Mouse (Mus musculus): ENCODE measurements around the gene Snd1. TPM values are rescaled to one million over a fixed set of nuclear protein-coding genes. Genes with fewer than 3 reads are reported as not detected.
A peak's percentile ranks its signal among the peaks of the same experiment; 100 is the strongest.

The Snd1 gene
- total RNA-seq, 2 experiments from 2014 or later, result 19.8 to 24.8 TPM

- ATAC-seq (replicated peaks; ENCODE audit: low FRiP score, poor library complexity, severe bottlenecking), result no peak
These were observed 101.7 kb downstream of the Snd1 start for GRCm38 (mm10) chr6:28576356-28577264.

DNA sequence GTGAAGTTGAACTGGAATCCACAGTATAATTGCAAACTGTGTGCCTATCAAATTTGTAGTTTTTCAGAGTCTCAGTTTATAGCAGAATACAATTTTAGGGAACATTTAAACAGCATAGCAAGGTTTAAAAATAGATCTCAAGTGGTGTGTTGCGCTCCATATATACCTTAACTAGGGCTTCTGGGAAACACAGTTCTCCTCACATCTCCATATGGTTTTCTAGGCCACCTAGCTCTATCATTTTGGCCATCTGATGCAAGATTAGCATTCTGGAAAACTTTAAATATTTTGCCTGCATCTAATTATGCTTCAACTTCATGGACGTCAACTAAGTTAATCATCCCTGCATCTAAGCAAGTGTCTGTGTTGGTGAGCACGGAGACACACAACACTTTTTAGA lies 107.9 kb downstream of the Snd1 start:
- ATAC-seq (replicated peaks; ENCODE audit: low FRiP score, poor library complexity, severe bottlenecking), result no peak

DNA sequence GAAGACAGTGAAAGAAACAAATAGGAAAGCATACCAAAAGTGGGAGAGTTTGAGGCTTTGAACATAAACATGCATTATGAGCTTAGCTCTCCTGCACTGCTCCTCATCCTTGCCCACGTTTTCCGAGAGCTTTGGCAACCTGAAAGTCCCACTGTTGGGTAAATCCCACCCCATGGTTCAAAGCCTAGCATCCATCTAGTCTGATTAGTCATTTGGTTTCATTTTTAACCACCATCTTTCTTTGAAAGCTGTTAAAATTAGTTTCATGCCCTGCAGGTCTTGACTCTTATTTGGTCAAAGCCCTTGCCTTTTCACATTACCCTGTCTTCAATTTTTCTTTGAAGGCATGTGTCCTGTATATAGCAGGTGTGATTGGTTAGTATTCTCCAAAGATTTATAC lies 108.5 kb downstream of the Snd1 start:
- no peak for ATAC-seq (replicated peaks; ENCODE audit: low FRiP score, poor library complexity, severe bottlenecking)

DNA sequence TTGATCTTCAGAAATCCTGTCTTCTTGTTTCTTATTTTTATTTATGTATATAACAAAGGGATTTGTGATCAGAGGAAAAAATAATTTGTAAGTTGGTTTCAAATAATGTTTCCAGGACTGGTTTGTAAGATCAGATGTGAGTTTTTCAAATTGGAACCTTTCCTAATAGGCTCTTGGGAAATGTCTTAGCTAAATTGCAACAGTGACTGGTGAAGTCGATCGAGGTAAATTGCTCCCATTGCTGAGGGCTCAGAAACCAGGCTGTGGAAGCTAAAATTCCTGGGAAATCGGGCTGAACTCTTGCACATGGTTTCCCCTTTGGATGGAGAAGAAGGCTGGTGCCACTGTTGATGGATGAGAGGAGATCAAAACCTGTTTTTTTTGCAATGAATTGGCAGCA lies 111.9 kb downstream of the Snd1 start:
- no peak for ATAC-seq (replicated peaks; ENCODE audit: low FRiP score, poor library complexity, severe bottlenecking)

DNA sequence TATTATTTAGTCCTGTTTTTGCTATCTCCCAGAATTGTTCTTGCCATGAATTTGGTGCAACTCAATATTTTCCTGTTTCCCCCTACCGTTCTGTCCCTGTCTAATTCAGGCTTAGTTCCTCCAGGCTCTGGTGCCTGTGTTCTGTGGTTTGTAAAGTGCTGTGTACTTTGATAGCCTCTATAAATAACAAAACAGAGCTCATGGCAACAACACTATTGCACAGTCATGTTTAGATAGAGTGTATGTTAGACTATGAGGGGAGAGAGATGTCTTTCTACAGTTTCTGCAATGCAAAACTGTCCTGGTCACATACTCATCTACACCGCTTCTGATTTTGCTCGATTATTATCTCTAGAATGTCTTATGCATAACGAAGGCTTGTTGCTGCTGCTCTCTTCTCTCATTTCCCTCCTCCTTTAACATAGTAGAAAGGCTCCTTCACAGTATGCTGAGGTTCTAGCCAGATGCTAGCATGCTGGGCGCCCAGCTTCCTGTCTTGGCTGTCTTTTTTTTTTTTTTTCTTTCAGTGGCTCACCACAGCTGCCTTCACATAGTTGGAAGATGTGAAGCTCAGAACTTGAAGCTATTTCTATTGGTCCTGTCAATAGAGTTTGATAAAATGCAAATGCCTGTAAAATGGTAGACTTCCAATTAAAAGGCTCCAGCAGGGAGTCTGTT lies 113.7 kb downstream of the Snd1 start:
- no peak for ATAC-seq (replicated peaks; ENCODE audit: low FRiP score, poor library complexity, severe bottlenecking)

- no peak for ATAC-seq (replicated peaks; ENCODE audit: low FRiP score, poor library complexity, severe bottlenecking)
These were observed 117.5 kb downstream of the Snd1 start for GRCm38 (mm10) chr6:28592323-28592893.

GRCm38 (mm10) chr6:28593708-28594107 lies 118.8 kb downstream of the Snd1 start:
- ATAC-seq (replicated peaks; ENCODE audit: low FRiP score, poor library complexity, severe bottlenecking), result no peak

GRCm38 (mm10) chr6:28594759-28595158 lies 119.8 kb downstream of the Snd1 start:
- ATAC-seq (replicated peaks; ENCODE audit: low FRiP score, poor library complexity, severe bottlenecking), result no peak

DNA sequence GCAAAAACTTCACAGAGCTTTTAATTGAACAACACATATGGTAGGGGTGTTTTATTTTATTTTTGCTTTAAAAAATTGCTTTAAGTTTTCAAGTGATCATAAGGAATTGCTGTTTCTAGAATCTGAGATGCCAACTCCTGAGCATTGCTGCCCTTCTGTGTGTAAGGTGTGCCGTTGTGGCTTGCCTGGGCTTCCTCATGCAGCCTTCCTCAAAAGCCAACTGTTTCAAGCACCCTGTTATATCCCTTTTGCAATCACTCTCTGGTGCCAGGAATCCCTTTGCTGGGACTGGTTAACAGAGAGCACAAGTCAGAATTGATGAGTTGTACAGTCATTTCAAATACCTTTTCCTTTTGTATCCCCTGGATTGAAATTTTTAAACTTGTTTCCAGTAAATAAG lies 120.3 kb downstream of the Snd1 start:
- ATAC-seq (replicated peaks; ENCODE audit: low FRiP score, poor library complexity, severe bottlenecking), result no peak

DNA sequence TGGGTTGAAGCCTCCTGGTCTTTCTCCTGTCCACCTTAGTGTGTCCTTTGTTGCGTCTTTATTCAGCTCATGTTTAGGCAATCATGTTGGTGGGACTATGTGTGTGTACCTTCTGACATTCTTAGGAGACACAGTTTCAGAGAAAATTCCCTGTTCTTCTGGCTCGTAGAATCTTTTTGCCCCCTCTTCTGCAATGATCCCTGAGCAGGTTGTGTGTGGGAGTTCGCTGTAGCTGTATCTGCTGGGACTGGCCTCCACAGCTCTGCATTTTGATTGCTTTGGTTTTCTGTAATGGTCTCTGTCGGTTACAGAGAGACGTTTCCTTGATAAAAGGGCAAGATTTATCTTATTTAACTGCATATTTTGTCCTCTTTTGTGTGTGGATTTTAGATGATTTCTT lies 122.3 kb downstream of the Snd1 start:
- no peak for ATAC-seq (replicated peaks; ENCODE audit: low FRiP score, poor library complexity, severe bottlenecking)

GRCm38 (mm10) chr6:28599120-28599519 lies 124.2 kb downstream of the Snd1 start:
- no peak for ATAC-seq (replicated peaks; ENCODE audit: low FRiP score, poor library complexity, severe bottlenecking)

GRCm38 (mm10) chr6:28600404-28600803 lies 125.5 kb downstream of the Snd1 start:
- ATAC-seq (replicated peaks; ENCODE audit: low FRiP score, poor library complexity, severe bottlenecking), result no peak

DNA sequence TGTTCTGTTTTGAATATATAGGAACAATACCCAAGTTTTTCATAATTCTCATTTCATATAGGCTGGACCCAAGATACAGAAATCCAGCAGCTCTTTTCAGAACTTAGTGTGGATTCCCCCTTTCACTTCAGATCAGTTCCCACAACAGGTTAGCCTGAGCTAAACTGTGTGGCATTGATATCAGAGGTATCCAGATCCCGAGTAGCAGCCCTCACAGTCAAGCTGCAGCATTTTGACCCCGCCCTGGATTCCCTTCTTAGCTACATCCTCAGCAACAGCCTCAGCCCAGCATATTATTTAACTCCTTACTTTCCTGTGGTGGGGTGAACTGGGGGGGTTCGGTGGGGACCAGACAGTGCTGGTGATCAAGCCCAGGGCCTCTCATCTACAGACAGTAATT lies 128.5 kb downstream of the Snd1 start:
- peak; percentile 53; the same call in 1 of the 2 replicates for ATAC-seq (replicated peaks; ENCODE audit: low FRiP score, poor library complexity, severe bottlenecking)

DNA sequence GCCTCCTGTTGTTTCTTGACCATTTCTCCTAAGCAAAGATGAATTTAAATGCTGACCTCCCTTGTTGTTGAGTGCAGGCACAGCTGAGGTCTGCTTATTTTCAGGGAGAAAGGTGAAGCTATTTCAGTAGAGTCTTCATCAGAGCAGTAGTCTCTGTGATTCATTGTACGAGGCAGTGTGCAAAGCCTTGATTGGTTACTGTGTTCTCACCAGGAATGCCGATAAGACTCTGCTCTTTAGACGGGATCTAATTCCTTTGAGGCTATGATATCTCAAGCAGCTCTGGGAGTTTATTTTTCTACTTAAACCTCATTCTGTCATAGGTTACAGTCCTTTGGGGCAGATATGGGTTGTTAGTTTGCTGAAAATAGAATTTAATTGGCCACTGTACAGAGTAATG lies 128.9 kb downstream of the Snd1 start:
- no peak for ATAC-seq (replicated peaks; ENCODE audit: low FRiP score, poor library complexity, severe bottlenecking)

DNA sequence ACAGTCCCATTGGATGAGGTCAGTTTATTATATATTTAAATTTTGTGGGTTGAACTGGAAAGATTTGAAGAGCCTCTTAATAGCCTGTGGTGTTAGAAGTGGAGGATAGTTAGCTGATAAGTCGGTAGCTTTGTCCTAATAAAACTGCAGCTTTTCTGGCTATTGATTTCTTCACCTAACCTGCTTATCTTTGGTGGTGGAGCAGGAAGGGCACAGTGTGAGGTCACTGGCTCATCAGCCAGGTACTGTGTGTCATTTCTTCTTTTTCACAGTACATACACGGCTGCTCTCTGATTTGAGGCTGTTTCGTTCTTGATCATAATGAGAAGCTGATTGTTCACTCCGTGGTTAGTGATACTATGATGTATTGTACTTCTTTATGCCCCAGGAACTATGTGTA lies 134.4 kb downstream of the Snd1 start:
- ATAC-seq (replicated peaks; ENCODE audit: low FRiP score, poor library complexity, severe bottlenecking), result no peak

GRCm38 (mm10) chr6:28610127-28610526 lies 135.2 kb downstream of the Snd1 start:
- no peak for ATAC-seq (replicated peaks; ENCODE audit: low FRiP score, poor library complexity, severe bottlenecking)

GRCm38 (mm10) chr6:28613441-28613840 lies 138.5 kb downstream of the Snd1 start:
- no peak for ATAC-seq (replicated peaks; ENCODE audit: low FRiP score, poor library complexity, severe bottlenecking)

DNA sequence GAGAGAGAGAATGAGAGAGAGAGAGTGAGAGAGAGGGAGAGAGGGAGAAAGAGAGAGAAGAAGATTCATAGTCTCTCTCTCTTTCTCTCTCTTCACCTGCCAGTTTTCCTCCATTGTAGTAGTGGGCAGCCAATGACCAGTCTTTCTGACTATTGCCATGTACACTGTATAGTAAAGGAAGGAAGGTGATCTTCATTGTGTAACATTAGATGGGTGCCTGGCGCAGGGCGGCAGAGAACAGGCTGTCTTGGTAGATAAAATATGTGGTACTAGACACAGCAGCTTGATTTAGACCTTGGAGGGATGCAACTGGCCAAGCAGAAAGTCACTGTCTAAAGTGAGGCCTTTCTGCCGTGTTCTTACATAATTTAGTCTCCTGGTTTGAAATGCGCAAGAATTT lies 139.9 kb downstream of the Snd1 start:
- ATAC-seq (replicated peaks; ENCODE audit: low FRiP score, poor library complexity, severe bottlenecking), result no peak

DNA sequence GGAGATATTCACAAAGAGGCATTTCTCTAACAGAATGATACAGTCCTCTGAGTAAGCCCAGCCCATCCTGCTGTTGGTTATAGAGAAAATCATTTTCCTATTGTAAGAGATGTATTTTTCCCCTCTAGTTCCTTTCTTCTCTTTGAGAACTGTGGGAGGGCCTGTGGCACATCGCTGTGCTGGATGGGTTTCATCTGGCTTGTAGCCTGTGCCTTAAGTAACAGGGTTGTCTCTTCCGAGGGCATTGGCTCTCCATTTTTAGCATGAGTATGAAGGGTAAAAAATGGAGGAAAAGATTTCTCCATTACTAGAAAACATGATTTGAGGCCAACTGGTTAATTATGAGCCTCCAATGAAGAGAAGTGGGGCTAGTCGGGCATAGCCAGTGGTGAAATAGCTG lies 140.5 kb downstream of the Snd1 start:
- ATAC-seq (replicated peaks; ENCODE audit: low FRiP score, poor library complexity, severe bottlenecking), result no peak

GRCm38 (mm10) chr6:28615966-28616365 lies 141.0 kb downstream of the Snd1 start:
- ATAC-seq (replicated peaks; ENCODE audit: low FRiP score, poor library complexity, severe bottlenecking), result no peak

- no peak for ATAC-seq (replicated peaks; ENCODE audit: low FRiP score, poor library complexity, severe bottlenecking)
These were observed 143.4 kb downstream of the Snd1 start for GRCm38 (mm10) chr6:28618299-28618698.

Data from erythroblast, adult 5-6 weeks (primary cell).